Mouse (Mus musculus) embryonic facial prominence, embryonic 12.5 days (tissue): ENCODE data around the gene Zbtb34. TPM values are rescaled to one million over a fixed set of nuclear protein-coding genes. Genes with fewer than 3 reads are reported as not detected.

ENCODE experiments used
- ATAC-seq: fragments of 200-750 bp; cut with Nextera tagmentation; 2 replicates; pipeline ENCODE4 v1.8.0; 2017; ENCODE audit not compliant: insufficient number of reproducible peaks, insufficient read depth, low FRiP score, low TSS enrichment
- H3K27ac ChIP-seq: fragments of 300-500 bp; sonication (generic); 2 replicates; pipeline ENCODE4 v1.5.1; 2016; ENCODE audit warnings: mild to moderate bottlenecking
- H3K27me3 ChIP-seq: fragments of 300-500 bp; sonication (generic); 2 replicates; pipeline ENCODE4 v1.6.1; 2016; ENCODE audit warnings: mild to moderate bottlenecking, moderate library complexity
- H3K36me3 ChIP-seq: fragments of 300-500 bp; sonication (generic); 2 replicates; pipeline ENCODE4 v1.6.1; 2016; ENCODE audit warnings: mild to moderate bottlenecking
- H3K4me1 ChIP-seq: fragments of 300-500 bp; sonication (generic); 2 replicates; pipeline ENCODE4 v1.6.1; 2016
- H3K4me2 ChIP-seq: fragments of 300-500 bp; sonication (generic); replicated peaks from 2 replicates; pipeline ENCODE4 v1.6.1; 2016; ENCODE audit warnings: mild to moderate bottlenecking, moderate library complexity
- H3K4me3 ChIP-seq: fragments of 300-500 bp; sonication (generic); 2 replicates; pipeline ENCODE4 v1.5.1; 2016; ENCODE audit warnings: mild to moderate bottlenecking
- H3K9ac ChIP-seq: fragments of 300-500 bp; sonication (generic); 2 replicates; pipeline ENCODE4 v1.6.1; 2016; ENCODE audit warnings: mild to moderate bottlenecking, moderate library complexity
- H3K9me3 ChIP-seq: fragments of 300-500 bp; sonication (generic); 2 replicates; pipeline ENCODE4 v1.6.1; 2016; ENCODE audit warnings: mild to moderate bottlenecking, moderate library complexity
- whole genome bisulfite sequencing: fragments of 180-500 bp; shearing (Covaris S2); methylation state at CpG from one replicate; pipeline ENCODE4 v1.1.7; 2016; 5-methylcytosine and 5-hydroxymethylcytosine counted together
- microRNA-seq: library from miRNA; unstranded; fragments of <30 nt; microRNA quantifications from one replicate; pipeline ENCODE4, GENCODE M21; 2017
- polyA plus RNA-seq: library from polyadenylated mRNA; unstranded; fragments of >200 nt; fragmentation: Nextera tagmentation; extraction: Ambion mirVana; gene quantifications from 2 replicates; pipeline ENCODE4 v1.2.1, GENCODE M21; 2016

Zbtb34 gene
- polyA plus RNA-seq, 1 experiment from 2014 or later = 9.4 TPM

GRCm38 (mm10) chr2:33361139-33361716, 69.9 kb downstream of the Zbtb34 start:
- H3K4me1 ChIP-seq = no peaks in the 10 kb centered on the region
- no peak overlapping the region for H3K4me3 ChIP-seq
- no peak overlapping the region for H3K9ac ChIP-seq
- no peak for ATAC-seq
- no peak overlapping the region for H3K27ac ChIP-seq
- no peaks in the 10 kb centered on the region for H3K27me3 ChIP-seq
- H3K9me3 ChIP-seq = no peaks in the 10 kb centered on the region
- H3K4me2 ChIP-seq = no peak overlapping the region
- no peaks in the 10 kb centered on the region for H3K36me3 ChIP-seq
- WGBS = 81% methylated on average over 9 of the region's 9 CpGs

- H3K27ac ChIP-seq = no peak overlapping the region
- H3K4me2 ChIP-seq = no peak overlapping the region
- H3K36me3 ChIP-seq = no peaks in the 10 kb centered on the region
- H3K4me3 ChIP-seq = no peak overlapping the region
- H3K9me3 ChIP-seq = no peaks in the 10 kb centered on the region
- H3K27me3 ChIP-seq = no peaks in the 10 kb centered on the region
- H3K4me1 ChIP-seq = no peaks in the 10 kb centered on the region
- 62% methylated on average over 3 of the region's 3 CpGs for WGBS
- no peak for ATAC-seq
- H3K9ac ChIP-seq = no peak overlapping the region
Observed at GRCm38 (mm10) chr2:33360564-33360963, 70.6 kb downstream of the Zbtb34 start.

- H3K27ac ChIP-seq = no peak overlapping the region
- H3K27me3 ChIP-seq = no peaks in the 10 kb centered on the region
- no peak overlapping the region for H3K4me3 ChIP-seq
- ATAC-seq = no peak
- H3K4me1 ChIP-seq = no peaks in the 10 kb centered on the region
- no peak overlapping the region for H3K4me2 ChIP-seq
- no peaks in the 10 kb centered on the region for H3K9me3 ChIP-seq
- WGBS = 87% methylated on average over 8 of the region's 8 CpGs
- H3K9ac ChIP-seq = no peak overlapping the region
- H3K36me3 ChIP-seq = no peaks in the 10 kb centered on the region
Observed at GRCm38 (mm10) chr2:33359184-33359583, 71.9 kb downstream of the Zbtb34 start.

GRCm38 (mm10) chr2:33357250-33357838, 73.8 kb downstream of the Zbtb34 start:
- Histone ChIP-seq H3K4me1 (no peaks in the 10 kb centered on the region), H3K36me3 (no peaks in the 10 kb centered on the region), H3K9me3 (no peaks in the 10 kb centered on the region), H3K4me3 (no peak overlapping the region), H3K4me2 (no peak overlapping the region), H3K9ac (no peak overlapping the region), H3K27ac (no peak overlapping the region), H3K27me3 (no peaks in the 10 kb centered on the region)
- no peak for ATAC-seq
- WGBS = 82% methylated on average over 7 of the region's 7 CpGs

Small RNA genes lying within 50 kb of the gene (microRNA-seq; reads per million reads assigned to microRNA genes)
- not detected for gene Gm25998

Other genes starting within 250 kb of the Zbtb34 start
- gene Angptl2, start 215.3 kb downstream of the Zbtb34 start, polyA plus RNA-seq = 42.6 and 43.9 TPM in 2 replicates
- 4.8 and 6.8 TPM in 2 replicates for gene Ralgps1, start 59.8 kb downstream of the Zbtb34 start, polyA plus RNA-seq
- 20.7 and 21.8 TPM in 2 replicates for gene Zbtb43, start 37.2 kb upstream of the Zbtb34 start, polyA plus RNA-seq
- 0.74 and 1.0 TPM in 2 replicates for gene Lmx1b, start 209.2 kb upstream of the Zbtb34 start, polyA plus RNA-seq